In the genomic region with DNA sequence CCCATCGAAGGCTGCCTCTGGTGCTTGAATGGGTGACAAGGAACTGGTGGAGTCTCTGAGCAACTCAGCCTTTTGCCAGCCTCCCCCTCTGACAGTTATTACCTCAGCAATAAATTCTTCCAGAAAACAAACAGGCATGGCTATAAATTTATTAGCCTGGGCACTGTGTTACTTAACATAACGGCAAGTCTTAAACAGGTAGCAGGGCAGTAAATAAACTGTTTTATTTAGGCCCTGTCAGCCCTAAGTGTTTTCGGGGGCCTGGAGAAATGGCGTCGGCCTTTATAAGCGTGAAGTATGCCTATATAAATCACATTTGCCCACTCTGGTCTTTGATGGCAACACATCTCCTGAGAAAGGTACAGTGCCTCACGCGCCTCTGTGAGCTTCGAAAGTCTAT, we compare ENCODE assay signal across 24 mouse cellular contexts.
A peak's percentile ranks its signal among the peaks of the same experiment; 100 is the strongest.
DNase-seq lines count a peak whose midpoint lies in the region; ATAC-seq lines count a peak whose summit lies in the region.
"Had no signal": no experiment of that assay in that cellular context is flagged by ENCODE, and none has a peak within 500 bp of the region (broad histone marks: within the 10 kb centered on the region; RNA-seq: fewer than 3 reads in every experiment).

No protein-coding gene starts in this region.

- no peaks in the 10 kb centered on the region for H3K36me3 ChIP-seq in limb, embryonic 11.5 days (ENCODE audit: control insufficient read depth, insufficient read depth, low read length)
- H3K36me3 ChIP-seq in limb, embryonic 10.5 days, result no peaks in the 10 kb centered on the region
- no peaks in the 10 kb centered on the region for H3K36me3 ChIP-seq in limb, embryonic 12.5 days
- H3K36me3 ChIP-seq: embryonic facial prominence, embryonic 10.5 days; embryonic facial prominence, embryonic 12.5 days; forebrain, embryonic 15.5 days; G1E had no signal

- no peak for DNase-seq in limb, embryonic 11.5 days (ENCODE audit: low spot score)
- DNase-seq in limb, embryonic 10.5 days (ENCODE audit: low spot score), result no peak
- DNase-seq in forelimb bud, embryonic 11.5 days (ENCODE audit: low read depth, low spot score), result peak; percentile 52
- no peak for DNase-seq in T-cell, adult 2 months (ENCODE audit: low spot score)
- no peak for DNase-seq in gastrocnemius, adult 8-10 months (ENCODE audit: low spot score in 2 of 2)
- DNase-seq: adrenal gland, adult 2 months; adrenal gland, postnatal 10 days; adrenal gland, postnatal 36 days; B cell, adult 2 months; cerebellum, adult 11-12 months; cerebellum, adult 2 months; cerebellum, adult 9-10 months; cerebellum, postnatal 10 days; cerebellum, postnatal 25 days; forebrain, postnatal 0 days had no signal

- WGBS in limb, embryonic 11.5 days, result 25% methylated on average over 9 of the region's 9 CpGs
- WGBS in limb, embryonic 10.5 days, result 43% methylated on average over 9 of the region's 9 CpGs
- 17% methylated on average over 9 of the region's 9 CpGs for WGBS in limb, embryonic 12.5 days

- H3K4me3 ChIP-seq in limb, embryonic 11.5 days (ENCODE audit: low read depth, low read length), result no peak overlapping the region
- H3K4me3 ChIP-seq in limb, embryonic 10.5 days, result no peak overlapping the region
- H3K4me3 ChIP-seq in limb, embryonic 12.5 days (replicated peaks), result no peak overlapping the region
- H3K4me3 ChIP-seq: embryonic facial prominence, embryonic 10.5 days; embryonic facial prominence, embryonic 12.5 days; forebrain, embryonic 13.5 days; forebrain, embryonic 15.5 days had no signal

- no peak overlapping the region for H3K27ac ChIP-seq in limb, embryonic 11.5 days (replicated peaks; ENCODE audit: low read depth, low read length)
- H3K27ac ChIP-seq in limb, embryonic 10.5 days, result no peak overlapping the region
- no peak overlapping the region for H3K27ac ChIP-seq in limb, embryonic 12.5 days
- H3K27ac ChIP-seq: embryonic facial prominence, embryonic 10.5 days; embryonic facial prominence, embryonic 12.5 days; forebrain, embryonic 13.5 days; forebrain, embryonic 15.5 days had no signal

- no peak overlapping the region for H3K9ac ChIP-seq in limb, embryonic 11.5 days (ENCODE audit: low read length)
- no peak overlapping the region for H3K9ac ChIP-seq in limb, embryonic 12.5 days (replicated peaks)
- H3K9ac ChIP-seq: embryonic facial prominence, embryonic 12.5 days; forebrain, embryonic 13.5 days; forebrain, embryonic 15.5 days; forebrain, postnatal 0 days had no signal

- peak; percentile 59; the same call in 1 of the 2 replicates for ATAC-seq in limb, embryonic 11.5 days (ENCODE audit: insufficient number of reproducible peaks, low FRiP score, low TSS enrichment, low read depth)
- ATAC-seq in limb, embryonic 12.5 days (ENCODE audit: insufficient number of reproducible peaks, insufficient read depth, low FRiP score, low TSS enrichment, low read depth), result peak; percentile 40; the same call in 1 of the 2 replicates
- ATAC-seq: CD4-positive, CD25-positive, alpha-beta regulatory T cell, adult 4 months; forebrain, embryonic 13.5 days; forebrain, embryonic 15.5 days; forebrain, postnatal 0 days; Patski had no signal

- peaks cover 12% of the 10 kb centered on the region for H3K4me1 ChIP-seq in limb, embryonic 11.5 days (ENCODE audit: control insufficient read depth, insufficient read depth, low read length)
- H3K4me1 ChIP-seq in limb, embryonic 10.5 days, result peaks cover 36% of the 10 kb centered on the region
- peaks cover 24% of the 10 kb centered on the region for H3K4me1 ChIP-seq in limb, embryonic 12.5 days (replicated peaks)
- H3K4me1 ChIP-seq: forebrain, embryonic 13.5 days; forebrain, embryonic 15.5 days had no signal

- H3K4me2 ChIP-seq in limb, embryonic 11.5 days (ENCODE audit: low read depth, severe bottlenecking), result no peak overlapping the region
- no peak overlapping the region for H3K4me2 ChIP-seq in limb, embryonic 12.5 days
- H3K4me2 ChIP-seq: embryonic facial prominence, embryonic 12.5 days; forebrain, embryonic 13.5 days; forebrain, embryonic 15.5 days had no signal

- no peaks in the 10 kb centered on the region for H3K9me3 ChIP-seq in limb, embryonic 11.5 days (ENCODE audit: control insufficient read depth, low read length)
- H3K9me3 ChIP-seq in limb, embryonic 10.5 days (replicated peaks), result no peaks in the 10 kb centered on the region
- H3K9me3 ChIP-seq in limb, embryonic 12.5 days, result no peaks in the 10 kb centered on the region
- H3K9me3 ChIP-seq: embryonic facial prominence, embryonic 10.5 days; embryonic facial prominence, embryonic 12.5 days; forebrain, embryonic 13.5 days; forebrain, embryonic 15.5 days had no signal

- H3K27me3 ChIP-seq in limb, embryonic 11.5 days (ENCODE audit: control insufficient read depth, insufficient read depth, low read length), result no peaks in the 10 kb centered on the region
- H3K27me3 ChIP-seq in limb, embryonic 10.5 days (ENCODE audit: low read depth, poor library complexity, severe bottlenecking), result peaks cover 9% of the 10 kb centered on the region; the same call in 1 of the 2 replicates
- peaks cover 12% of the 10 kb centered on the region; the same call in 1 of the 2 replicates for H3K27me3 ChIP-seq in limb, embryonic 12.5 days
- H3K27me3 ChIP-seq: CH12.LX; embryonic facial prominence, embryonic 12.5 days; forebrain, embryonic 13.5 days; forebrain, embryonic 15.5 days had no signal
